Mouse (Mus musculus) forebrain, embryonic 10.5 days (tissue): ENCODE results near the gene Gm11758. TPM values are rescaled to one million over a fixed set of nuclear protein-coding genes. Genes with fewer than 3 reads are reported as not detected.
"Not testable (repeated sequence)": the region's sequence is repeated elsewhere in the genome, so short reads cannot be mapped to it uniquely, and the experiment has no call there.

ENCODE experiments used
- DNase-seq: peaks from one replicate; pipeline ENCODE4 v3.0.0-alpha.2; 2017; ENCODE audit warnings: low spot score; ENCODE audit errors: extremely low spot score
- H3K27ac ChIP-seq: fragments of 300-500 bp; sonication (generic); 2 replicates; pipeline ENCODE4 v1.5.1; 2016; ENCODE audit warnings: mild to moderate bottlenecking
- H3K27me3 ChIP-seq: fragments of 300-500 bp; sonication (generic); 2 replicates; pipeline ENCODE4 v1.6.1; 2016; ENCODE audit warnings: mild to moderate bottlenecking; ENCODE audit not compliant: poor library complexity, severe bottlenecking
- H3K36me3 ChIP-seq: fragments of 300-500 bp; sonication (generic); replicated peaks from 2 replicates; pipeline ENCODE4 v1.6.1; 2016; ENCODE audit warnings: mild to moderate bottlenecking, moderate library complexity
- H3K4me1 ChIP-seq: fragments of 300-500 bp; sonication (generic); 2 replicates; pipeline ENCODE4 v1.6.1; 2016
- H3K4me3 ChIP-seq: fragments of 300-500 bp; sonication (generic); 2 replicates; pipeline ENCODE4 v1.5.1; 2016; ENCODE audit warnings: mild to moderate bottlenecking, moderate library complexity
- H3K9me3 ChIP-seq: fragments of 300-500 bp; sonication (generic); 2 replicates; pipeline ENCODE4 v1.6.1; 2016; ENCODE audit warnings: mild to moderate bottlenecking, moderate library complexity
- WGBS: fragments of 180-500 bp; shearing (Covaris S2); methylation state at CpG from one replicate; pipeline ENCODE4 v1.1.7; 2016; 5-methylcytosine and 5-hydroxymethylcytosine counted together
- polyA plus RNA-seq: library from polyadenylated mRNA; unstranded; fragments of >200 nt; fragmentation: Nextera tagmentation; extraction: Ambion mirVana; gene quantifications from 2 replicates; pipeline ENCODE4 v1.2.1, GENCODE M21; 2016

The Gm11758 gene
- polyA plus RNA-seq = not detected in 2 replicates

DNA sequence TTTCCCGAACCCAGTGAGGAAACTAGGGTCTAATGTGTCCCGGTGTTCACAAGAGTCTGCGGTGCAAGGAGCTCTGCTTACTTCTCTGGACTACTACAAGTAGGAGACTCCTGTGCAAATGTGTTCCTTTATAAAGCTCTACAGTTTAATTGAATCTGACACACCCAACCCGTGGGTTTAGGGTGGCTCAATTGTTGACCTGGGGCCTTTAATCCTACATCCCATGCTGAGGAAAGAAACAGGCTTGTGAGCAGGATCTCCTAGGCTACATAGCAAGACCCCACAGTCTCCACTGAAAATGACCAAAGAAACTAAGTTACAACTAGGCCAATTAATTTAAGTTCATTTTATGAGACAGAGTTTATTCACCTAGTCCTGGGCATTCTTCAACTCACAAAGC lies at the start of gene Gm11758:
TSS of gene Gm11758 (minus strand) at position 101 of the 400 bp plus-strand sequence.
- not testable (repeated sequence) for H3K27ac ChIP-seq, H3K4me1 ChIP-seq, H3K36me3 ChIP-seq, H3K27me3 ChIP-seq, DNase-seq, H3K9me3 ChIP-seq, H3K4me3 ChIP-seq
- WGBS = no CpG with 5 or more reads among the region's 4 CpGs

- H3K27me3 ChIP-seq, H3K4me3 ChIP-seq, H3K27ac ChIP-seq, H3K36me3 ChIP-seq, H3K4me1 ChIP-seq, DNase-seq, H3K9me3 ChIP-seq: not testable (repeated sequence)
- WGBS = 85% methylated on average over 6 of the region's 6 CpGs
Measured at GRCm38 (mm10) chr4:73920660-73921059, 44.6 kb upstream of the Gm11758 start, which contains the start of gene Gm11756. TSS of gene Gm11756 (minus strand) at chr4:73920760.

- not testable (repeated sequence) for DNase-seq, H3K4me3 ChIP-seq, H3K36me3 ChIP-seq, H3K27me3 ChIP-seq, H3K4me1 ChIP-seq, H3K27ac ChIP-seq, H3K9me3 ChIP-seq
- WGBS = no CpG with 5 or more reads among the region's 4 CpGs
Measured at GRCm38 (mm10) chr4:73905853-73906252, 29.8 kb upstream of the Gm11758 start, which contains the start of gene Gm13871. TSS of gene Gm13871 (minus strand) at chr4:73905953.

DNA sequence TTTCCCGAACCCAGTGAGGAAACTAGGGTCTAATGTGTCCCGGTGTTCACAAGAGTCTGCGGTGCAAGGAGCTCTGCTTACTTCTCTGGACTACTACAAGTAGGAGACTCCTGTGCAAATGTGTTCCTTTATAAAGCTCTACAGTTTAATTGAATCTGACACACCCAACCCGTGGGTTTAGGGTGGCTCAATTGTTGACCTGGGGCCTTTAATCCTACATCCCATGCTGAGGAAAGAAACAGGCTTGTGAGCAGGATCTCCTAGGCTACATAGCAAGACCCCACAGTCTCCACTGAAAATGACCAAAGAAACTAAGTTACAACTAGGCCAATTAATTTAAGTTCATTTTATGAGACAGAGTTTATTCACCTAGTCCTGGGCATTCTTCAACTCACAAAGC lies 14.9 kb upstream of the Gm11758 start, which contains the start of gene Gm11757:
TSS of gene Gm11757 (minus strand) at position 101 of the 400 bp plus-strand sequence.
- no CpG with 5 or more reads among the region's 4 CpGs for WGBS
- DNase-seq, H3K36me3 ChIP-seq, H3K27ac ChIP-seq, H3K4me3 ChIP-seq, H3K27me3 ChIP-seq, H3K4me1 ChIP-seq, H3K9me3 ChIP-seq: not testable (repeated sequence)

GRCm38 (mm10) chr4:73826587-73826986 lies 49.5 kb downstream of the Gm11758 start:
- no peaks in the 10 kb centered on the region for H3K9me3 ChIP-seq
- no peaks in the 10 kb centered on the region for H3K4me1 ChIP-seq
- H3K27me3 ChIP-seq = no peaks in the 10 kb centered on the region
- H3K36me3 ChIP-seq = no peaks in the 10 kb centered on the region
- DNase-seq = no peak
- H3K4me3 ChIP-seq = no peak overlapping the region
- WGBS = 91% methylated on average over 3 of the region's 3 CpGs
- H3K27ac ChIP-seq = no peak overlapping the region

Other genes starting within 250 kb of the Gm11758 start
- not detected in 2 replicates for gene Gm11236, start 238.1 kb downstream of the Gm11758 start, polyA plus RNA-seq
- not detected in 2 replicates for gene Gm11239, start 207.9 kb downstream of the Gm11758 start, polyA plus RNA-seq
- gene Gm428, start 192.8 kb downstream of the Gm11758 start, polyA plus RNA-seq = not detected in 2 replicates
- gene Rasef, start 85.3 kb downstream of the Gm11758 start, polyA plus RNA-seq = 1.8 and 2.3 TPM in 2 replicates
- not detected in 2 replicates for gene Gm11757, start 14.8 kb upstream of the Gm11758 start, polyA plus RNA-seq
- gene Gm13871, start 29.7 kb upstream of the Gm11758 start, polyA plus RNA-seq = not detected in 2 replicates
- gene Gm11756, start 44.5 kb upstream of the Gm11758 start, polyA plus RNA-seq = not detected in 2 replicates
- not detected in 2 replicates for gene 2310002L09Rik, start 74.6 kb upstream of the Gm11758 start, polyA plus RNA-seq
- gene Frmd3, start 137.2 kb upstream of the Gm11758 start, polyA plus RNA-seq = 2.3 and 2.7 TPM in 2 replicates